Mouse (Mus musculus): ENCODE measurements around the gene Fam71e1. TPM values are rescaled to one million over a fixed set of nuclear protein-coding genes. Genes with fewer than 3 reads are reported as not detected.

Fam71e1 gene
- polyA plus RNA-seq, 1 experiment from 2014 or later: 13.4 TPM

DNA sequence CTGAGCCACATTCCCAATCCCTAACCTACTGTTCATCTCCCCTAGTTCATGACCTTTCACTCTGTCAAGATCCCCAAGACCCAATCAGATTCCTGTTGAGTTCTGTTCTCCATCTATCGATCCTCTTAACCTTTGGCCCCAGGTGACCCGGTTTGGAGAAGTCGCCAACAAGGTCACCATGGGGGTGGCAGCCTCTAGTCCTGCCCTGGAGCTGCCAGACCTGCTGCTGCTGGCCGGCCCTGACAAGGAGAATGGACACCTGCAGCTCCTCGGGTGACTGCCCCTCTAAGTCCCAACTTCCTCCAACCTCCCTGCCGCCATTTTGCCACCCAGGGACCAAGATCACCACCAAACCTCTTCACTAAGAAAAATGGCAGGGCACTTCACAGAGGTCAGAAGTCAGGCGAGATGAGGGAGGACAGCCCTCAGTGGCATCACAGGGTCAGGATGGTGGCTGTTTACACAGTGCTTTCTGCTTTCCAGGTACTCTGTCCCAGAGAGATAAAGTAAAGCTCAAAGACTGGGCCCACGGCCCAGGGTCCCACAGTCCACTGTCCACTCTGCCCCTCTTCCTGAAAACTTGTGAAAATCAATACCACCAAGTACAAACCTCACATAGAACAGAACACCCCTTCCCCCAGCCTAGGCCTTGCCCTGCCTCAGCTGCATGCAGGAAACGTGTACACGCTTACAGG lies 1.1 kb downstream of the Fam71e1 start:
- DNase-seq (ENCODE audit: low spot score): no peak

DNA sequence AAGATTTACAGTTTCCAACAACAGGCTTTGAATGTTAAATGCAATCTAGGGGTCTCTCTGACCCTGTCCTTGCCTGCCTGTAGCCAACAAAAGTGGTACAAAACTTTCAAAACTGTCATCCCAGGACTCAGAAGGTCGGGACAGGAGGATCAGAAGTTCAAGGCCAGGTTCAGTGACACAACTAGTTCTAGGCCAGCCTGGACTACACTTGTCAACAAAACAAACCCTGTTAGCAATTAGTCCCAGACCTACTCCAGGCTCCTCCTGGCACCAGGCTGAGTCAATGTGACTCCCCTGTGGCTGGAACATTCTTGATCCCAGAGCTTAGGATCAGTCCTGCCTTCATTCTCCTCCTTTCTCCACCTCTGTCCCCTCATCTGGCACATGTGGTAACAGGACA lies 2.5 kb downstream of the Fam71e1 start:
- no peak for DNase-seq (ENCODE audit: low spot score)

GRCm38 (mm10) chr7:44500046-44500445 lies 3.7 kb downstream of the Fam71e1 start:
- DNase-seq (ENCODE audit: low spot score): no peak

- peak; percentile 79 for DNase-seq (ENCODE audit: low spot score)
Measured at GRCm38 (mm10) chr7:44501563-44502115, 5.3 kb downstream of the Fam71e1 start.

GRCm38 (mm10) chr7:44507491-44507890 lies 11.1 kb downstream of the Fam71e1 start:
- DNase-seq (ENCODE audit: low spot score): no peak

DNA sequence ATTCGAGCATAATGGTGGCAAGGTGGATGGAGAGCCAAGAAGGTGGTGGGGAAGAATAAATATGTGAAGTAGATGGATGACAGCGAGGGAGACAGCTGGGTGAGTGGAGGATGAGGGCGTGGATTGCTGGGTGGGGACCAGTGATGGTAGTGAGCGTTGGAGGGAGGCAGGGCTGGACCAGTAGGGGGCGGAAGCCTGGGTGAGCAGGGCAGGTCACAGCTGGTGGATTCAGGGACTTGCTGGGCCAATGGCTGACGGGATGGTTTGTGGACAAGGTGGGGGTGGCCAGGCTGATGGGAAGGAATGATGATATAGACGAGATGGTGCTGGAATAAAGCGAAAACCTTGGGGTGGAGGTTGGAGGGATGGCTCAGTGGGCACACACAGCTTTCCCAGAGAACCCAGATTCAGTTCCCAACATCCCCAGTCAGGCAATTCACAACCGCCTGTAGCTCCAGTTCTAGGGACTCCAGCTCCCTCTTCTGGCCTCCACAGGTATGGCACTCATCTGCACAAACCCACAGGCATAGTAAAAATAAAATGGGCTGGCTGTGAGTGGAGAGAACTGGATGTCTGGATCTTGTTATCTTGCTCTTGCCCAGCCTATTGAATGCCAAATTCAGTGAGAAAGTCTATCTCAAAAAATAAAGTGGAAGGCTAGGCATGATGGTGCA lies 23.0 kb downstream of the Fam71e1 start:
- no peak for DNase-seq (ENCODE audit: low spot score)

DNA sequence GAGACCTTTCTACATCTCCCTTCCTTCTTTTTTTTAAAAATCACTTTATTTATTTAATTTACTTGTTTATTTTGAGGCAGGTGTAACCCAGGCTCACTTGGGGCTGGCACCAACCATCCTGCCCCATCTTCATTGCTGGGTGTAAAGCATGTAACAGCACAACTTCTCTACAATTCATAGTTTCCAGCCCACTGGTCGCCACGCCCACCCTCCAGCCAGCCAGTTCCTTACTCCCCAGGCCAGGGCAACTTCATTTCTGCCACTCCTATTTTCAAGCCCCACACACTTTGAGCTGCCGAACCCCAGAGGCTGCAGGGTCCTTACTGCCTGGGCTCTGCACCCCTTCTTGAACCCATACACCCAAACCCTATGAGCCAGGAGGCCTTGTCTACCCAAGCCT lies 24.6 kb downstream of the Fam71e1 start:
- no peak for DNase-seq (ENCODE audit: low spot score)

DNA sequence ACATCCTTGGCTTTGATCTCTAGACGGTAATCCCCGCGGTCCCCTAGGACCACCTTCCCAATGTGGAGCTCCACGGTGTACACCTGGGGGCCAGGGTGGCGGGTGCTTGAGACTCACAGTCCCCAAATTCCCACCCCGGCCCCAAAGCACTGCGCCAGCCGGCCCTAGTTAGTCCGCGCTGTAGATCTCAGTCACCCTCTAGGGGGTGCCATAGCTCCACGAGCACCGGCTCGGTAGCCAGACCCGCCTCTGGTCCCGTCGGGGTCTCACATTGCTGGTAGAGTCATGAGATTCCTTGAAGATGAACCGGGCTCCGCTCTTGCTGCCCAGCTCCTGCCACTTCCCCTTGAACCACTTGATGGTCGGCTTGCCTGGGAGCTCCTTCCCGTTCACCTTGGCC lies 25.3 kb downstream of the Fam71e1 start:
- DNase-seq (ENCODE audit: low spot score): peak; percentile 84

- no peak for DNase-seq (ENCODE audit: low spot score)
Measured at GRCm38 (mm10) chr7:44523056-44523455, 26.7 kb downstream of the Fam71e1 start.

DNA sequence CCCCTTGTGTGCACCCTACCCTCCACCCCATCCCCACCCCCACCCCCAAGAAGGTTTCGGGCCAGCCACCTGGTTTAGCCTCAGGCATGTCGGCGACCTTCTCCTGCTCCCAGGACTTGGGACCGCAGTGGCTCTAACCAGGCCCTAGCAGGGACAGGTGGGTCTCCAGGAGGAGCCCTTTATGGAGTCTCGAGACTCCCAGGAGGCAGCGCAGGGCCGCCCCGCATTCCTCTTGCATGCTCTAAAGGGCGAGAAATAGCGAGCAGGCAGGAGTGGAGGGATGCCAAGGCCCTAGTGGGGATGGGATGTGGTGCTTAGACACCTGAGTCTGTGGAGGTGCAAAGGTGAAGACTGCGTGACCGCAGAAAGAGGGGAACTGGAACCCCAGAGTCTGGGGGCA lies 28.1 kb downstream of the Fam71e1 start, which contains the start of gene Mybpc2:
Mybpc2 (minus strand) TSS at position 155 of the 400 bp plus-strand sequence.
- no peak for DNase-seq (ENCODE audit: low spot score)

DNA sequence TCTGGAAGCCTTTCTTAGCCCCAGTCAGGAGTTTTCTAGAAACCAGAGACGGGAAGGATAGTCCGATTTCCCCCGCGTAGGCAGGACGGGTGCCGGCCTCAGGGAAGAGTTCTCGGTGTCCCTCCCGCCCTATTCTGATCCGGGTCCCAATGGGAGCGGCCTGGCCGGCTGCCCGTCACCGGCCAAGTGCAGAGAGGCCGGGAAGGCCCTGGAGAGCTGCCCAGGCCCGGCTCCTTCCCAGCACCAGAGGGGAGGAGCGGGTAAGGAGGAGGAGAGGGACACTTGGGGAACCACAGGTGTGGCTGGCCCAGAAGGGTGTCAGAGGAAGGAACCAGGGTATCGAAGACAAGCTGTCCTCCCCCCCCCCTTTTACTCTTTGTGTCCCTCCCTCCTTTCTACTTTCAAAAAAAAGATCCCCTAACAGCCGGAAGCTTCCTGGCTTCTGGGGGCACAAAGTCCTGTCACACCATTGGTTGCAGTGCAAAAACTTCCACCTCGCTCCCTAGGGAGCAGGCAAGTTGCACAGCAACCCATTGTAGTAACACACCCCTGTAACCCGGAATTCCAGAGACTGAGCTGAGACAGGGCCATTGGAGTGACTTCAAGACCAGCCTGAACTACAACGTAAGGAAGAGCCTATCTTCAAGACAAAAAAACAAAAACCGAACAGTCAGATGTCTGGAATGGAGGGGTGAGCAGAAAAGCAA lies 28.9 kb downstream of the Fam71e1 start:
- DNase-seq (ENCODE audit: low spot score): peak; percentile 8

GRCm38 (mm10) chr7:44526414-44527154 lies 30.2 kb downstream of the Fam71e1 start:
- DNase-seq (ENCODE audit: low spot score): no peak

DNA sequence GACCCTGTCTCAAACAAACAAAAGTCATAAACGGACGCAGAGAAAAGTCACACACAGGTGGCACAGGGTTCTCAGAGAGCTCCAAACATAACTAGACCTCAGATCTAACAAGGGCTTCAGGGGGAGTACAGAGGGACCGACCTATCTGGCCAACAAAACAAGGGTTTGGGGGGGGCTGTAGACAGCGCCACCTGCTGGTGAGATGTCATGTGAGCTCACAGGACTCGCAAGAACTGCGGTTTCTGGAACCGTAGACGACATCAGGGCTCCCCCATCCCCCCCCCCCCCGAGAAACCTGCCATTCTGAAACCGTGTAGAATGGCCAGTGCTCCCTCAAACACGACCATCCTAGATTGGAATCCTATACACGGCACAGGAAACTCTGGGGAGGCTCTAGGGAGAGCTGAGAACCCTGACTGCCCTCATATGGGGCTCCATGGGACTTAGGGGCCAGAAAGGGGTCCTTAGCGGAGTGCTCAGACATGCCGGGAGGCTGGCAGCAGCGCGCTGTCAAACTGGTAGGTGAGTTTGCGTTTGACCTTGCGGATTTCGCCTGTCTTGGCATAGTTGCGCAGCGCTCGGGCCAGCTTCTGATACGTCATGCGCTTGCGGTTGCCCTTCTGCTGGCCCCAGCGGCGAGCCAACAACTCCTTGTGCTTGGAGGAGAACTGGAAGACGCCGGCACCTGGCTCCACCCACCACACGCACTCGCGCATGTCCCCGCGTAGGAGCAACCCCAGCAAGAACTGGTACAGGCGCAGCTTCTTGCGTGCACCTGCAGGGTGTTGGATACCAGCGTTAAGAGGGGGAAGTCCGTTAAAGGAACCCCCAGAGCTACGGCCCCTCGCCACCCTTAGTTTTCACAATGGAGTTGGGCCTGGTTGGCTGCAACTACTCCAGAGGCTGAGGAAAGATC lies 31.4 kb downstream of the Fam71e1 start:
- peak; percentile 90 for DNase-seq (ENCODE audit: low spot score)

DNA sequence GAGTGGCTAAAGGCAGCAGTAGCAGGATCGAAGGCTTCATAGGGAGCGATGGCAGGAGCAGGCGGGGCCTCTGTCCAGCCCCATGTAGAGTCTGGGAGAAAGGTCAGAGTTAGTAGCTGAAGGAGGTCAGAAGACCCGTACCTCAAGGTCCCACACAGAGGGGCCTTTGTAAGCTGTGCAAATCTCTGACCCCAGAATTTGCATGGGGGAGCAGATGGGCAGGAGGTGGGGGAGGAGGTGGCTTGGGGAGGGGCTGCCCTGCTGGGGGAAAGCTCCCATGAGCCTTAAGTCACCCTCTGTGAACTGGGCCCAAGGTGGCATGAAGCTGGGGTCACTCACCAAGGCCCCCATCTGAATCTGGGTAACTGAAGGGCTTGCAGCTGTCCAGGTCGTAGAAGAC lies 33.1 kb downstream of the Fam71e1 start:
- no peak for DNase-seq (ENCODE audit: low spot score)

DNA sequence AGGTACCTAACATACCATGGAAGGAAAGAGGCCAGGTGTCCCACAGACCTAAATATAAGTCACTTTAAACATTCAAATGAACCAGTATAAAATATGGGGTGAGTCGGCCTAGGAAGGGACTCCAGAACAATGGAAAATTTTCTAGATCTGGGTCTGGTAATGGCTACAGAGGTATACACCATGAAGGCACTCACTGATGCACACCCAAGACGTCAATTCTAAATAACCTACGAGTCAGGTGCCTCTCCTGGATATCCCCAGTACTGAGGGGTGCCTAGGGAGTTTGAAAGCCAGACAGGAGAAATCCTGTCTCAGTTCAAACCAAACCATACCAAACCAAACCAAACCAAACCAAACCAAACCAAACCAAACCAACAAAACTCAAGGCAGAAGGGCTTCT lies 34.1 kb downstream of the Fam71e1 start:
- no peak for DNase-seq (ENCODE audit: low spot score)

DNA sequence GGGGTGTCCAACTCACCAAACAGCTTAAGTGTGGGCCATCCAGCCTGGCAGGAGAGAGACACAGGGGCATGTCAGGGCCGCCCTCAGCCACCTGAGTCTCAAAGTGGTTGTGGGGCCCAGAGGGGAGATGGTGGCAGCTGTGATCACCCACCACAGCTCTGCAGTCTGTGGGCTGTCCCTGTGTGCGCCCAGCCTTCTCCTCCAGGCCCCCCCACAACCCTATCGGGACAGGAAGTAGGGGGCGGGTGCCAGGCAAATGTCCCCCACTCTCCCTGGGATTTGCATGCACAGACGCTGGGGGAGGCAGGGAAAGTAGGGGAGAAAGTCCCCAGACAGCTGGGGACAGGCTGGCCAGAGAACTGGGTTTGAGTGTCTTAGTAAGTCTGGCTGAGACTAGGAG lies 34.8 kb downstream of the Fam71e1 start:
- peak; percentile 77 for DNase-seq (ENCODE audit: low spot score)

- DNase-seq (ENCODE audit: low spot score): no peak
Measured at GRCm38 (mm10) chr7:44531946-44532732, 35.8 kb downstream of the Fam71e1 start, which contains the start of gene Spib. Gene Spib (minus strand): TSS chr7:44532071.

DNA sequence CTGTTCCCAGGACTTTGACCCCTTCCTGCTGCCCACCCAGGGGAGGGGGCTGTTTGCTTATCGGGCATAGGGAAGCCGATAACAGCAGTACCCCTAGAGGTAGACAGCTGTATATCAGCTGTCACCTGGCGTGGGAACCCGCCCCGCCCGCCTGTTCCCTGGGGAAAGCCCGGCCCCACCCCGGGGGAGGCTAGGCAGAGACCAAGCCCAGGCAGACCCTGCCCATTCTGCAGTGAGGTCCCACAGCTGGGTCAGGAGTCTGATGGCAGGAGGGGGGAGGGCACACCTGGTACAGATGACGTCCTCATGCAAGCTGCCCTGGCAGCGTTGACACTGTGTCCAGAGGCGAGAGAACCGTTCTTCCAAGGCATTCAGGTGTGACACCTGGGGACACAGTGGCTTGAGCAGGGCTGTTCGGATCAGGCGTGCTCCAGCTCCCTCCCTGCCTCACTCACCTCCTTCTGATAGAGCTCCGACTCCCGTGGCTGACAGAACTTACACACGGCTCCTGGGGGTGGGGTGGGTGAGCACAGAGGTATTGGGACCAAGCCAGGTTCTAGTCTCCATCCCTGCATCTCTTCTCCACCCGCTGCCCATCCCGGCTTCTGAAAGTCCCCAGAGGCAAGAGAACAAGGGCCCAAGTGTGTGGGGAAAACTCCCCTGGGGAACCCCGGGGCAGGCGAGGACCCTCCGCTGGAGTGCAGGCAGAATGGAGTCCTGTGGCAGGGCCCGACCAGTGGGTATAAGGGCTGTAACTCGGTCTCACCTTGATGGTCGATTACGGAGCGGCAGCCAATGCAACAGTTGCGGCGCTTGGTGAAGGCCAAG lies 36.8 kb downstream of the Fam71e1 start:
- no peak for DNase-seq (ENCODE audit: low spot score)

DNA sequence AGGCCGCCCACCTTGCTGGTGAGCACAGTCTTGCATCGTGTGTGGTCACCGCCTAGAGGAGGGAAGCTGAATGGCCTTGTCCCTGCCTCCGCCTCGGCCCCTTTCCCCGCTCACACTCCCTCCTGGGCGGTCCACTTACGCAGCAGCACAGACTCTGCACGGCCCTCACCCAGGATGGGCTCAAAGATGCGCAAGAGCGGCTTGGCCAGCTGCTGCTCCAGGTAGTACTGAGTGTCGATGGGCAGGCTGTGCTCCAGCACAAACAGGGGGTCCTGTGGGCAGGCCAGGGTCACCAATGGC lies 37.3 kb downstream of the Fam71e1 start:
- no peak for DNase-seq (ENCODE audit: low spot score)
